Mouse (Mus musculus) lung, postnatal 0 days (tissue): Measurements from ENCODE around the gene Zfp956. TPM values are rescaled to one million over a fixed set of nuclear protein-coding genes. Genes with fewer than 3 reads are reported as not detected.
A peak's percentile ranks its signal among the peaks of the same experiment; 100 is the strongest.

Source experiments
- ATAC-seq: fragments of 200-750 bp; cut with Nextera tagmentation; 2 replicates; pipeline ENCODE4 v1.8.0; 2017; ENCODE audit warnings: moderate library complexity
- DNase-seq: peaks from one replicate; pipeline ENCODE4 v3.0.0-alpha.2; 2016; ENCODE audit warnings: low spot score
- H3K27ac ChIP-seq: fragments of 300-500 bp; sonication (generic); 2 replicates; pipeline ENCODE4 v1.5.1; 2014; ENCODE audit warnings: antibody characterized with exemption, mild to moderate bottlenecking, low read length, mixed read lengths
- H3K27me3 ChIP-seq: fragments of 300-500 bp; sonication (generic); replicated peaks from 2 replicates; pipeline ENCODE4 v1.6.1; 2014; ENCODE audit warnings: low read length, mixed read lengths; ENCODE audit not compliant: insufficient read depth
- H3K36me3 ChIP-seq: fragments of 300-500 bp; sonication (generic); 2 replicates; pipeline ENCODE4 v1.6.1; 2014; ENCODE audit warnings: low read length, mixed read lengths; ENCODE audit not compliant: insufficient read depth
- H3K4me1 ChIP-seq: fragments of 300-500 bp; sonication (generic); 2 replicates; pipeline ENCODE4 v1.6.1; 2014; ENCODE audit warnings: antibody characterized with exemption, low read depth, low read length, mixed read lengths; ENCODE audit not compliant: insufficient read depth
- H3K4me2 ChIP-seq: fragments of 300-500 bp; sonication (generic); replicated peaks from 2 replicates; pipeline ENCODE4 v1.6.1; 2014; ENCODE audit warnings: low read depth, mild to moderate bottlenecking, low read length, moderate library complexity, mixed read lengths
- H3K4me3 ChIP-seq: fragments of 300-500 bp; sonication (generic); 2 replicates; pipeline ENCODE4 v1.5.1; 2014; ENCODE audit warnings: low read depth, low read length
- H3K9ac ChIP-seq: fragments of 300-500 bp; sonication (generic); replicated peaks from 2 replicates; pipeline ENCODE4 v1.6.1; 2014; ENCODE audit warnings: low read depth, mild to moderate bottlenecking
- H3K9me3 ChIP-seq: fragments of 300-500 bp; sonication (generic); 2 replicates; pipeline ENCODE4 v1.6.1; 2016; ENCODE audit warnings: low read length, mixed read lengths
- CTCF ChIP-seq: IDR thresholded peaks from 2 replicates; pipeline ENCODE4 v1.5.1; 2016; ENCODE audit warnings: antibody characterized with exemption, mild to moderate bottlenecking
- EP300 ChIP-seq: IDR thresholded peaks from 2 replicates; pipeline ENCODE4 v1.6.1; 2016; ENCODE audit warnings: antibody characterized with exemption, mild to moderate bottlenecking, control low read depth
- WGBS: fragments of 180-500 bp; shearing (Covaris S2); extraction: QIAGEN DNeasy Blood & Tissue Kit; methylation state at CpG from one replicate; pipeline ENCODE4 v1.1.7; 2014; 5-methylcytosine and 5-hydroxymethylcytosine counted together
- polyA plus RNA-seq: library from polyadenylated mRNA; unstranded; fragments of >200 nt; fragmentation: Nextera tagmentation; extraction: Ambion mirVana; gene quantifications from 2 replicates; pipeline ENCODE4 v1.2.1, GENCODE M21; 2015

The Zfp956 gene
- polyA plus RNA-seq, 1 experiment from 2014 or later: 5.3 TPM

DNA sequence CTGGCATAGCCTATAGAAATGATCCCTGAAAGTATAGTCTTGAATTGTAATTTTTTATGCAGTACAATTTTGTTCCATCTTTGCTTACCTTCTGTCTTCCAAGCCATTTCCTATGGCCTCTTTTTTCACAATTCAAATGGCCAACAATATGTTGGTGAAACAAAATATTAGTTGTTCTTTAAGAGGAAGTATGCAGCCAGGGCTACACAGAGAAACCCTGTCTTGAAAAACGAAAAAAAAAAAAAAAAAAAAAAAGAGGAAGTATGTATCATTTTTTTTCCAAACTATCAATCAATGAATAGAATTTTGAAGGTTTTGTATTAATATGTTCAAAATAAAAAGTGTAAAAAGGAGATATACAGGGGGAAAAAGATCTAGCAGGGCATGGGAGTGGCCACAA is 41.5 kb upstream of the Zfp956 start:
- Histone ChIP-seq H3K9ac (no peak overlapping the region), H3K27me3 (no peaks in the 10 kb centered on the region), H3K27ac (no peak overlapping the region), H3K4me1 (no peaks in the 10 kb centered on the region), H3K4me2 (no peak overlapping the region), H3K9me3 (no peaks in the 10 kb centered on the region), H3K36me3 (0 out of 2 replicates have a peak, but pooled peaks cover 7% of the 10 kb centered on the region), H3K4me3 (no peak overlapping the region)
- 52% methylated on average over 1 of the region's 1 CpGs for WGBS
- TF ChIP-seq CTCF (no peak), EP300 (no peak)
- DNase-seq (no peak), ATAC-seq (no peak)

DNA sequence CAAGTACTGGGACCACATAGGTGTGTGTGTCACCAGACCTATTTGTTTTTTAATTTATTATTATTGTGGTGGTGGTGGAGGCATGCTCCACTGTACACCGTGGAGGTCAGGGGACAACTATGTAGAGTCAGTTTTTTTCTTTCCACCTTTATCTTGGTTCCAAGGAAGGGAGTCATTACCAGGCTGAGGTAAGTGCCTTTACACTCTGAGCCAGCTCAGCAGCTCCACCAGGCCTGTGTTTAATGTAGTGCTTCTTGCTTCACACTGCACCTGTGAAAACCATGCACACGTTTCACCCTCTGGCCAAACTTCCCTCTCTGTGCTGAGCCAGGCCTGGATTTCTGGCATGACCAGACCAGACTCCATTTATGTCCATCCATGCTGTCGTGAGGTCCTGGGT is 40.2 kb upstream of the Zfp956 start:
- 50% methylated on average over 3 of the region's 3 CpGs for WGBS
- no peak overlapping the region for H3K4me3 ChIP-seq
- no peak for DNase-seq
- H3K27me3 ChIP-seq: no peaks in the 10 kb centered on the region
- H3K36me3 ChIP-seq: no peaks in the 10 kb centered on the region
- no peak for ATAC-seq
- H3K9ac ChIP-seq: no peak overlapping the region
- H3K9me3 ChIP-seq: no peaks in the 10 kb centered on the region
- H3K4me1 ChIP-seq: no peaks in the 10 kb centered on the region
- no peak overlapping the region for H3K4me2 ChIP-seq
- no peak overlapping the region for H3K27ac ChIP-seq
- TF ChIP-seq CTCF (no peak), EP300 (no peak)

DNA sequence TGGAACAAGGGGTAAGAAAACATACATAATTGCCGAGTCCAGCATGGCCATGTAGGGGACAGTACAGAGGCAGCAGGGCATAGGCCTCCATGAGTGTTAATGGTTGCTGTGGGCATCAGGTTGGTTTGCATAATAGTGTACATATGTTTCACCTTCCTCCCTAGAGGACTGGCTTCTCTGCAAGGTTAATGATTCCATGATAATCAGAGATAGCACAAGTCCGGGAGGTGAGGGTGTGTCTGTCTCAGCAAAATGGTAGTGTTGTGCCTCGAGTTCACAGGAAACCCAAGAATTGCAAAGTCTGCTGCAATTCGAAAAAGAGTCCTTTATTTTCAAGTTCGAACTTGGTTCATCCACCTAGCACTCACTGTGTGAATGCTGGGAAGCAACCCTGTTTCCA is 36.1 kb upstream of the Zfp956 start:
- Histone ChIP-seq H3K36me3 (no peaks in the 10 kb centered on the region), H3K4me3 (no peak overlapping the region), H3K9me3 (no peaks in the 10 kb centered on the region), H3K4me2 (no peak overlapping the region), H3K27ac (no peak overlapping the region), H3K4me1 (peaks cover 6% of the 10 kb centered on the region; the same call in 1 of the 2 replicates), H3K27me3 (no peaks in the 10 kb centered on the region), H3K9ac (no peak overlapping the region)
- ATAC-seq (no peak), DNase-seq (no peak)
- WGBS: 73% methylated on average over 5 of the region's 5 CpGs
- TF ChIP-seq CTCF: no peak

DNA sequence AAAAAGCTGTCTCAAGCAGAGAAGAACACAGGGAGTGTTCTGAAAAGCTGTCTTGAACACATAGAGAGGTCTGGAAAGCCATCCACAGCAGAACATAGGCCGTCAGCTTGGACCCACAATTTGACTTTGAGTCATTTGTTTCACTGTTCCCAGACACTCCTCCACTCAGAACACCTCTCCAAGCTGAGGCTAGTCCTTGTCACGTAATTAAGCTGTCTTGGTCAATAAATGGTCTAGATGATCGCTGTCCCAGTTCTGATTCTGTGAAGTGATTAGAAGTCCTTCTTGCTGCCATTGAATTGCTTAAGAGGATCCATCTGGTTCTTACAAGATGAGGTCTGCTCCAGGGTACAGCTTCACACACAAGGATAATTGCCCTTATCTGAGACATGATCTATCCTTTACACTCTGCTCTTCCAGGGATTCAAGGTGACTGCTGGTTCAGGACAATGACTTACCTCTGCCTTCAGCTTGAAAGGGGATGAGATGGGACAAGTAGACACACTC is 34.4 kb upstream of the Zfp956 start:
- Histone ChIP-seq H3K4me3 (no peak overlapping the region), H3K27ac (no peak overlapping the region), H3K27me3 (no peaks in the 10 kb centered on the region), H3K9me3 (no peaks in the 10 kb centered on the region), H3K36me3 (no peaks in the 10 kb centered on the region), H3K9ac (no peak overlapping the region), H3K4me2 (no peak overlapping the region), H3K4me1 (peaks cover 7% of the 10 kb centered on the region; the same call in 1 of the 2 replicates)
- ATAC-seq (peak; percentile 47), DNase-seq (peak; percentile 82)
- TF ChIP-seq EP300 (peak; percentile 62), CTCF (no peak)
- 54% methylated on average over 3 of the region's 3 CpGs for WGBS

DNA sequence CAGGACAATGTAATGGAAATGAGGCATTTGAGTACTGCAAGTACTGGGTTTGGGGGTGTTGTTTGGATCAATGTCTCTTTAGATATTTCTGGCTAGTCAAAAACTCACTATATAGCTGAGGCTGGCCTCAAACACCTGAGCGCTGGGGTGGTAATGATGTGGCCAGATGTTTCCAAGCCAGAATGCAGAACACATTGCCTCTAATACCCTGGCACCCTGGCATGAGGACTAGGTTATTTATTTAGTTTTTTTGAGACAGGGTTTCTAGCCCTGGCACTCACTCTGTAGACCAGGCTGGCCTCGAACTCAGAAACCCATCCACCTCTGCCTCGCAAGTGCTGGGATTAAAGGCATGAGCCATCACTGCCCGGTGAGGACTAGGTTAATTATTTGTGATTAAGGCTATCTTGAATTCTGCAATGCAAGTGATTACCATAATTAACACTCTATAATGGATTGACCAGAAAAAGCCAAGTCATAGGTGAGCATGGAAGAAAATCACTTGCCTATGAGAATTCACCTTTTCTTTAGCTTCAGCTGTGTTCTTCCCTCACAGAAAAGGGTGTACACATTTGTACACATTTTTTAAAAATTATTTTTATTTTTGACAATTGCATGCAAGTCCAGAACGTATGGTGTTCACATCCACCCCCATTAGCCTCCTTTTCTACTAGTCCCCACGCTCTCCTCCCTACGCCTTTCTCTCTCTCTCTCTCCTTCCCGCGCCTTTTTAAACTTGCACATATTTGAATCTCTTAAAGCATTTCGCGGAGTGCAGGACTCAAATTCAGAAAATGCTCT is 33.3 kb upstream of the Zfp956 start:
- peak overlapping the region; percentile 83 for H3K4me3 ChIP-seq
- no peak overlapping the region for H3K9ac ChIP-seq
- peaks cover 7% of the 10 kb centered on the region; the same call in 1 of the 2 replicates for H3K4me1 ChIP-seq
- WGBS: 28% methylated on average over 11 of the region's 11 CpGs
- no peaks in the 10 kb centered on the region for H3K36me3 ChIP-seq
- peak overlapping the region; percentile 98 for H3K27ac ChIP-seq
- peak overlapping the region; percentile 45 for H3K4me2 ChIP-seq
- DNase-seq (no peak), ATAC-seq (no peak)
- TF ChIP-seq EP300: no peak
- no peak for TF ChIP-seq CTCF
- no peaks in the 10 kb centered on the region for H3K9me3 ChIP-seq
- no peaks in the 10 kb centered on the region for H3K27me3 ChIP-seq

DNA sequence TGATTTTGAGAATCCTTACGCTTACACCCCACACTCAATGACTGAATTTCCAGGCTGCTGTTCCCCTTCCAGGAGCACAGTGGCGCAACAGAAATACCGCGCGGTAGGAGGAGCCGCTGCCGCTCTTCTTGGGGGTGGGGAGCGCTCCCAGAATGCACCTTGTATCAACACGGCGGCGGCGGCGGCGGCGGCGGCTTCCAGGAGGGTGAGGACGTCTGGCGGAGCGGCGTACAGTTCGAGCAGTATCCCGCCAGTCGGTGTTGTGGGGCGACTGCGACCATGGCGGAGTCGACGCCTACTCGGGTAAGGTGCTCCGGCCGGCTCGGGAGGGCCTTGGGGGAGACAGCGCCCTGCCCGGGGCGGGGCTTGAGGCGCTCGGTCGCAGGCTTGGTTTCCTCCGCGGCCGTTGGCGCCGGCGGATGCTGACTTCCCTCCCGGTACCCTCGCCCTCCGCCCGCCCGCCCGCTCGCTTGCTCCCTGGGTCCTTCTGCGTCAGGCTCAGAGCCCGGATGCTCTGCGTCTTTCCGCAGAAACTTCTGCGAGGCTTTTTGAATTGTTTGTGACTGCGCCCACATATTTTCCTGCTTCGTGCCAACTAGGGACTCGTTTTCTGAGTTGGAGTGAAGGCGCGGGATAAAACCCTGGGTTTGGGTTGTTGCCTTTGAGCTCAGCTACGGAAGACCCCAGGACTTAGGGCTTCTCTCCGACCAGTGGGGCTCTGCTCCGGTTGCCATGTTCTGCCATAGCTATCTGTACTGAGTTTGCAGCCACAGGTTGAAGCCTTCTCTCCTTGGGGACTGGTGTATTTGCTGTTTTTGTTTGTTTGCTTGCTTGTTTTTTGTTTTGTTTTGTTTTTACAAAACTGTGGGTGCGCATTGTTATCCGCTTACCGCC is 32.5 kb upstream of the Zfp956 start, which contains the start of gene Zfp212:
Zfp212 (plus strand) TSS at position 30 of the 894 bp plus-strand sequence.
- Histone ChIP-seq H3K36me3 (no peaks in the 10 kb centered on the region), H3K9ac (peak within 1 kb of the TSS; percentile 74), H3K4me3 (peak within 1 kb of the TSS; percentile 83), H3K9me3 (no peaks in the 10 kb centered on the region), H3K4me2 (peak within 1 kb of the TSS; percentile 68), H3K27me3 (no peaks in the 10 kb centered on the region), H3K27ac (peak within 1 kb of the TSS; percentile 98), H3K4me1 (peaks cover 7% of the 10 kb centered on the region; the same call in 1 of the 2 replicates)
- WGBS: 1% methylated on average over 65 of the region's 67 CpGs
- DNase-seq (peak; percentile 97), ATAC-seq (peak; percentile 96)
- TF ChIP-seq EP300: no peak
- TF ChIP-seq CTCF: peak; percentile 82
